Mouse (Mus musculus) frontal cortex, adult (tissue): ENCODE results near the gene Krt12.

Experiments
- ATAC-seq: cut with Nextera tagmentation; 2 replicates; pipeline ENCODE4 v1.9.2; 2017; ENCODE audit warnings: mild to moderate bottlenecking, moderate library complexity, mixed read lengths; ENCODE audit not compliant: low TSS enrichment

The Krt12 gene

DNA sequence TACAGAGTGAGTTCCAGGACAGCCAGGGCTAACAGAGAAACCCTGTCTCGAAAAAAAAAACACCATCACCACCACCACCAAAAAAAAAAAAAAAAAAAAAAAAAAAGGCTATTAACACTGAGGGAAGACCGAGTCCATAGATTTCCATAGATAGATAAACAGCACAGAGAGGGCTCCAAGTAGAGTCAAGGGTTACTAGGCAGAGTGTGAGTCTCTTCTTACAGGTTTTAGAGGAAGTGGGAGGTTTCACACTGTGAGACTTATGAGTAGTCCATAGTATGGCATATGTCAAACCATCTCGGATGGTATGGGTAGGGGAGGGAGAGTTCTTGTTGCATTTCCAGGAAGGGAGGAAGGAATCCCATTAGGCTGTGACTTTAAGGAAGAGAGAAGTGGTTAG lies 24.0 kb downstream of the Krt12 start:
- no peak for ATAC-seq

DNA sequence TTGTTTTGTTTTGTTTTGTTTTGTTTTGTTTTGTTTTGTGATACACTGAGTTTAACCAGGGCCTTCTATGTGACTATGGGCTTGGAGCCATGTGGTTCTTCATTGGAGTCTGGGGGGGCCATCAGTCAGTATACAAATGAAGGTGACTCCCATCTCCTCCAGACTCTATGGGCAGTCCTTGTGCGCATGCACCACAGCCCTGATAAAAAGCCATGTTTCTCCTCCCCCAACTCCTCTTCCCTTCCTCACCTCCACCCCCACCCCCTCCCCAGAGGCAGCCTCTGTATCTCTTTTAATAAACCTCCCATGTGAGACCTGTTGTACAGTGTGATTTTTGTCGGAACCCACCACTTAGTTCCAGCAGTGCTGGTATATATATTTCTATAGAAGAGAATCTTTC lies 25.4 kb downstream of the Krt12 start:
- ATAC-seq = no peak

DNA sequence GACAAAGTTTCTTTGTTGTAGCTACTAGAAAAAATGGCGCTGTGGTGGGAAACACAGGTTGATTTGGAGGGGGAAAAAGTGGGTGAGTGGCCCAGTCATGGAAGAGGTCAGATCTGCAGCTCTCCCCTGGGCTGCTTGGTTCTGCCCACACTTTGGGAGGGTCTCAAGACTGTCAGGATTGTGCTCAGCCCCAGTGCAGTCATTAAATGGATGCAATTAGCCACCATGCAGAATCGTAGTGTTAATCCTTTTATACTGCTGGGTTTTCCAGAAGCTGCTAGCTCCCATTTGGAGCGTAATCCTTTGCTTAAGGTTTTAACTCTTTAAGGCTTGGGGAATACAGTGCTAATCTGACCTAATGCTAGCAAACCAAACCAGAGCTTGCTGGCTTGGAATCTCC lies 26.0 kb downstream of the Krt12 start:
- no peak for ATAC-seq

DNA sequence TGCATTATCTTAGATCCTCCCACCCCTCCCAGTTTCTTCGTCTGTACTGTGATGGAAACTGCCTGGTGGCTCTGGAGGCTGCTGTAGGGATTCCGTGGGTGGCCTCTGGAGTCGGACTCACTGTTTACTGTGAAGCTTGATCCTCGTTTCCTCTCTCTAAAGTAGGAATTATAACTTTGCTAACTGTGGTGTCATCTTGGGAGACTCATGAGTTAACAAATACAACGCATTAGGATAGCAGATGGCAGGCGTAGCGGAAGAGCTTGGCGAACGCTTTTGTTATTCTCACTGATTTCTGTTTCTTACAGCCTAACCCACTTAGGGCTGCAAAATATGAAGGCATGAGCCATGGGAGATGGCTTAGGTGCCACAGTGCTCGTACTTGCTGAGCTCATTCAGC lies 29.6 kb downstream of the Krt12 start:
- ATAC-seq = peak; percentile 90

DNA sequence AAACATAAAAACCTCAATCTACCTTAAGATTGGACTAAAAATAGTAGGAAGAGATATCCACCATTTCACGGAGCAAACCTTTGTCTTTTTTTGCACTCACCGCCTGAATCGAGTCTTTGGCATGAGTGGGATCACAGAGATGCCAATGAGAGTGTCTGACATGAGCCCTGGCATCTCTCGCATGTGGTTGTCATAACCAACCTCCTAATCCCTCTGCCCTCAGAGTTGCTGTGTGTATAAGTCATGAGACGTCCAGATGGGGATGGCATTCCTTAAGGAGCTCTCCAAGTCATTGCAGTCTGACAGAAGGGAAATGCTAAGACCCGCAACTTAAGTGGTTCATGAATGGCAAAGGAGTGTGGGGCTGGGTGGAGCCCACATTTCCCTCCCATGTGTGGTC lies 30.7 kb downstream of the Krt12 start:
- no peak for ATAC-seq

DNA sequence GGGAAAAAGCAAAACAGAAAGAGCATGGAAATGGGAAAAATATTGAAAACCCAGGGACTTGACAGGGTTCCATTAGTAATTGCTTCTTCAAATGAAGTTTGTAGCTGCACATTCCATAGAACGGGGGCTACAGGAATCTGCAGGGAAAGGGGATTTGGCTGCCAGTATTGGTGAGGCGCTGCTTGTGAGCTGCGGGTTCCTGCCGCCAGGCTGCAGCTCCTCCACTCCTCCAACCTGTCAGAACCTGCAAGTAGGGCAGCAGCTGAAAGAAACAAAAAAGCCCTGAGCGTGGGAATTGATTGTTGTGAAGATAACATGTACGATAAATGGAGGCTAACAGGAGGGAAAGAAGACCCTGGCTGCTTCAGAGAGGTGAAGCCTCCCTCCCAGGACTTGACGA lies 31.2 kb downstream of the Krt12 start:
- ATAC-seq = no peak

DNA sequence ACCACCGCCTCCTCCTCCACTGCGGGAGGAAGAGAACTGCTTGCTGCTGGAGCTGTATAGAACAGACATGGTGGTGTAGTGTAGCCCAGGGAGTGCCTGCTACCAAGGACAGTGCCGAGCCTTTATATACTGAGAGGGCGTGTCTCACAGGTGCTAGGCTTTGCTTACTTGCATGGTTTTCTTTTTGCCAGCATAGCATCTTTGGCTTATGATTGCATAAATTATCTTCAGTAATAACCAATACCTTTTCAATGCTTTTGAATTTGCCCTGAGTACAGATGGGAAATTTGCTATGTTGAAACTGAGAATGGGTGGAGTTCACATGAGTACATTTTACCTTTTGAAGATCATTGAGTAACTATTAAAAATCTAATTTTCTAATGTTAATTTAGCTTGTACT lies 32.8 kb downstream of the Krt12 start, which contains the start of gene Krt10:
Gene Krt10, minus strand, starts transcription at position 101 of the 400 bp plus-strand sequence.
- no peak for ATAC-seq

DNA sequence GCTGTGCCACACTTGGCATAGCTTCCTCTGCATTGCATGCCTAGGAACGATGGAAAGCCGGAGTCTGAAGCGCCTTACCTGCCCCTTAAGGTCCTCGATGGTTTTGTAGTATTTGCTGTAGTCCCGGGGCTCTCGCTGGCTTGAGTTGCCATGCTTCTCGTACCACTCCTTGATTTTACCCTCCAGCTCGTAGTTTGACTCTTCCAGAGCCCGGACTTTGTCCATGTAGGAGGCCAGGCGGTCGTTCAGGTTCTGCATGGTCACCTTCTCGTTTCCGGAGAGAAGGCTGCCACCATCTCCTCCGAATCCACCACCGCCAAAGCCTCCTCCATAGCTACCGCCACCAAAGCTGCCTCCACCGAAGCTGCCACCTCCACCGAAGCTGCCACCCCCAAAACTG lies 33.4 kb downstream of the Krt12 start:
- no peak for ATAC-seq

DNA sequence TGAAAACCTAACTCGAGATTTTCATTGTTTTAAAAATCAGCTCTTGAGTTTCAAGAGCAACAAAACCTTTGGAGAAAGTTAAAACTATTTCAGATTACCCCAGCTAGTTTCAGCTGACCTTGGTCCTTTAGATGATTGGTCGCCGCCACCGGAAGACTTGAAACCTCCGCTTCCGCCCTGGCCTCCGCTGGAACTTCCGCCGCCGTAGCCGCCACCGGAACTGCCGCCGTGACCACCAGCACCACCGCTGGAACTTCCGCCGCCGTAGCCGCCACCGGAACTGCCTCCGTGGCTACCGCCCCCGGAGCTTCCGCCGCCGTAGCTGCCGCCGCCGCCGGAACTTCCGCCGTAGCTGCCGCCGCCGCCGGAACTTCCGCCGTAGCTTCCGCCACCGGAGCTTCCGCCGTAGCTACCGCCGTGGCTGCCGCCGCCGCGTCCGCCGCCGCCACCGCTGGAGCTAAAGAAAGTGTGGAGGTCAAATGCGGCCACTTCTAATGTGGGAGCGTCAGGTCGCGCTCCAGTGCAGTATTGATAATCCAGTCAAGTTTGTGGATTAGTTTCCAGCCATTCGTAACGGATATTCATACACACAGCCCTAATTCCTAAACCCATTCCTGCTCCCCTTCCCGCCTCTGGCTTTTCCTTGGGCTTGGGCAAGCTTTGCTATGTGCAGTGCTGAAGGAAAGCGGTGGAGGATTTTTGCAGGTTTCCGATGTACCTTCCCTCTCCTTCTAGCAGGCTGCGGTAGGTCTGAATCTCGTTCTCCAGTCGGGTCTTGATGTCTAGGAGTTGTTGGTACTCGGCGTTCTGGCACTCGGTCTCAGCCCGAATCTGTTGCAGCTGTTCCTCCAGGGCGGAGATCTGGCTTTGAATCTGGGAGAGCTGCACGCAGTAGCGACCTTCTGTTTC lies 36.0 kb downstream of the Krt12 start:
- peak; percentile 88 for ATAC-seq

DNA sequence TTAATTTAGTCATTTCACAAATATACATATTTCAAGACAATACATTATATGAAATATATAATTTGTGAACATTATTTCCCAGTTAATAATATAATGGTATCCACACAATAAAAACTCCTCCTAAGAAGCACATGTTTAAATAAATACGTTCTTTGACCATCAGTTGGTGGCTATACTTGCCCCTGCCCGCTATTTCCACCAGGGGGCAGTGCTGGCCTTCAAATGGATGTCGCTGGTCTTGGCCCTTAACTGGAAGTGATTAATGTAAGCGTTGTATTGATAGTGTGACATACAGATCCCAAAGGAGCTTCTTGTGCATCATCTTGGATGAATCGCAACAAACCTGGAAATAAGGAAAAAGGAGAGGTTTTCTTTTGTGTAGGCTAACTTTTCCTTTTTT lies 42.5 kb downstream of the Krt12 start:
- no peak; the same call in 1 of the 2 replicates for ATAC-seq

DNA sequence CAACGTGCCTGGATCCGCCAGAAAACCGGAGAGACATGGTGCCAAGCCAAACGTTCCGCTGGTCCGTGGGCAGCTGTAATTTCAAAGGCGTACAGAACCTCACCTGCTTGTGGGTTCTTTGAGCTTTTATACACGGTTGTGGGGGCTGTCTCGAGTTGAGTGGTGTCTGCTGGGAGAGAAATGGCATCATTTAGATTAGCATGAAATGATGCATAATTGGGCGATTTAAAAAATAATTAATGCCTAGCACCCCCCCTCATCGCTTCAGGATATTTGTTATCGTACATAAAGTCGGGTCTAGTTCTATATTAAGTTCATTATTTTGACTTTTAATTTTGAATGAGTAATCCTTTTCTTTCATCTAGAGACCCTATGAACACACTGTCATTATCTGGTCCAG lies 47.3 kb downstream of the Krt12 start, which contains the start of gene Krt28:
Gene Krt28, minus strand, starts transcription at position 101 of the 400 bp plus-strand sequence.
- ATAC-seq = no peak

DNA sequence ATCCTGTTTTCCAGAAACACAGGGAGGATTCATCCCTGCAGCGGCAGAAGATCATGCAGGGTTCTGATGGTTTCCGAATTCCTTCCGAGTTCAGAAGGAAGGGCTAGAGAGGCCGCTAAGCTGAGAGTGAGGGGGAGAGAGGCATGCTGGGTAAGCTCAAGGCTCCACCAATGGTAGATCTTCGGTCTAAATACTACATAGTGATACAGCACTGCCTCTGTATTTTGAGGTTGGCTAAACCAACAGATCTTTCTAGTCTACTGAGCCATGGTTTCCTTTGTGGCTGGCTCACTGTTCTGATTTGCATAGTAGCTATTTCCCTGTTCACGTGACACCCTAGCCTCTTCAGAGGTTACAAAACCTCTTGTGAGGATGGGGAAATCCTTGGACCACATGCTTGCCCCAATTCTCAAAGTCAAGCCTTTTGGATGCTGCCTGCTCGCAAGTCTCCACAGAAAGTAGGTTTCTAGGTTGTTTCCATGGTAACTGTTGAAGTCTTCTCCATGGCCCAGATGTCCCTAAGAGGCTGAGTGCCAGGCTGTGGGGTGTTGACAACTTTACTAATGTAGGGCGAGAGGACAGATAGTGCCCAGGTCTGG lies 52.1 kb downstream of the Krt12 start:
- ATAC-seq = peak; percentile 93

DNA sequence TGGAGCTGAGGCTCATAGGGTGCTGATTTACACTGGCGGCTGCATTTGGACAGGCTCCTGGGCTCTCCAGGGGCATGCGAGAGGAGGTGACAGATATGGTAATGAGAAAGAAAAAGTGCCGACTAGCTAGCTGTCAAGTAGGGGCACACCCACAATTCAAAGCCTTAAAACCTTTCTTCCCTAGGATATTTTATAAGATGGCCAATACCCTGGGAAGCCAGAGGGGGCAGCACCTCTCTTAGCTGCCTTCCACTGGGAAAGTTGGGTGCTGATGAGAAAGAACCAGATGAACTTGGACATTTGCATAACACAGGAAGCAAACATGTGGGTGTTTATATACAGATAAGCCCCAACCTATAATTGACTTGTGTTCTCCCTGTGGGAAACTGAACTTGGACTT lies 52.8 kb downstream of the Krt12 start:
- no peak for ATAC-seq

DNA sequence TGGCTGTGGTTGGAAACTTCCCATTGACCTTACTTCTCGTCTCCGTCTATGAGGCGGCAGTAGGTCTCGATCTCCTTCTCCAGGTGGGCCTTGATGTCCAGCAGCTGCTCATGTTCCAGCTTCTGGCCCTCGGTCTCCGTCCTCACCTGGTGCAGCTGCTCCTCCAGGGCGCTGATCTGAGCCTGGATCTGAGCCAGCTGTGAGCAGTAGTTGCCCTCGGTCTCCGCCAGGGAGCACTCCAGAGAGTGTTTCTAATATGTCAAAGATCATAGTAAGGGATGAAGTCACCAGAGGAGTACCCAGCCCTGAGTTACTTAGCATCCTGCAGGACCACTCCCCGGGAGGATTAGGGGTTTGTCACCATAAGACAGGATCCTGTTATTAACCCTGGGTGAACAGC lies 55.3 kb downstream of the Krt12 start:
- no peak for ATAC-seq
